In genomic region chr8:125090889-125091740, GRCm38 (mm10) we compare ENCODE assay signal across 8 mouse cellular contexts. TPM values are rescaled to one million over a fixed set of nuclear protein-coding genes. Genes with fewer than 3 reads are reported as not detected.
DNase-seq lines count a peak whose midpoint lies in the region; ATAC-seq and TF ChIP-seq lines count a peak whose summit lies in the region.

No protein-coding gene starts in this region.

- H3K27ac ChIP-seq in forebrain, embryonic 13.5 days, result no peak overlapping the region
- no peak overlapping the region for H3K27ac ChIP-seq in forebrain, embryonic 12.5 days
- no peak overlapping the region for H3K27ac ChIP-seq in heart, embryonic 13.5 days (replicated peaks)
- no peak overlapping the region for H3K27ac ChIP-seq in liver, postnatal 0 days (ENCODE audit: low read depth)

- no peak for TF ChIP-seq EP300 in liver, postnatal 0 days (IDR thresholded peaks at IDR 0.05; ENCODE audit: low read depth)

- peak; percentile 53 for DNase-seq in brain, adult 2 months (ENCODE audit: low read depth, low spot score)
- peak; percentile 78 to 82 for DNase-seq in kidney, postnatal 36 days
- DNase-seq in liver, postnatal 0 days, result no peak
- DNase-seq in thymus, postnatal 10 days (ENCODE audit: low spot score in 2 of 2), result no peak

- no peaks in the 10 kb centered on the region for H3K27me3 ChIP-seq in forebrain, embryonic 13.5 days
- no peaks in the 10 kb centered on the region for H3K27me3 ChIP-seq in forebrain, embryonic 12.5 days
- H3K27me3 ChIP-seq in heart, embryonic 13.5 days (replicated peaks), result no peaks in the 10 kb centered on the region
- no peaks in the 10 kb centered on the region for H3K27me3 ChIP-seq in liver, postnatal 0 days (ENCODE audit: insufficient read depth, low read length)

- no peak overlapping the region for H3K9ac ChIP-seq in forebrain, embryonic 13.5 days
- H3K9ac ChIP-seq in forebrain, embryonic 12.5 days, result no peak overlapping the region
- H3K9ac ChIP-seq in heart, embryonic 13.5 days, result 0 out of 2 replicates have a peak overlapping the region, but pooled peaks have one; percentile 0
- H3K9ac ChIP-seq in liver, postnatal 0 days (replicated peaks), result no peak overlapping the region

- no peak for TF ChIP-seq CTCF in liver, postnatal 0 days (IDR thresholded peaks at IDR 0.05; ENCODE audit: low read depth)

- no peak overlapping the region for H3K4me2 ChIP-seq in forebrain, embryonic 13.5 days
- H3K4me2 ChIP-seq in forebrain, embryonic 12.5 days, result no peak overlapping the region
- H3K4me2 ChIP-seq in heart, embryonic 13.5 days, result peak overlapping the region; percentile 22
- H3K4me2 ChIP-seq in liver, postnatal 0 days (ENCODE audit: low read depth, low read length), result no peak overlapping the region

- 69% methylated on average over 21 of the region's 21 CpGs for WGBS in forebrain, embryonic 13.5 days
- 74% methylated on average over 21 of the region's 21 CpGs for WGBS in forebrain, embryonic 12.5 days
- WGBS in heart, embryonic 13.5 days, result 51% methylated on average over 21 of the region's 21 CpGs
- 66% methylated on average over 21 of the region's 21 CpGs for WGBS in liver, postnatal 0 days (ENCODE audit: insufficient replicate concordance)

- peak; percentile 78; the same call in 1 of the 2 replicates for ATAC-seq in forebrain, embryonic 13.5 days
- ATAC-seq in forebrain, embryonic 12.5 days (ENCODE audit: low FRiP score), result no peak
- ATAC-seq in heart, embryonic 13.5 days (ENCODE audit: extremely low read depth, insufficient number of reproducible peaks, low FRiP score, low TSS enrichment), result no peak; the same call in 1 of the 2 replicates
- ATAC-seq in megakaryocyte progenitor cell, adult 5-6 weeks (replicated peaks; ENCODE audit: poor library complexity), result 0 out of 2 replicates have a peak, but pooled peaks have one; percentile 31
- no peak for ATAC-seq in liver, postnatal 0 days

- no peaks in the 10 kb centered on the region for H3K9me3 ChIP-seq in forebrain, embryonic 13.5 days (replicated peaks)
- no peaks in the 10 kb centered on the region for H3K9me3 ChIP-seq in forebrain, embryonic 12.5 days
- no peaks in the 10 kb centered on the region for H3K9me3 ChIP-seq in heart, embryonic 13.5 days
- H3K9me3 ChIP-seq in liver, postnatal 0 days (ENCODE audit: low read length), result no peaks in the 10 kb centered on the region

- 0 out of 2 replicates have a peak, but pooled peaks cover 5% of the 10 kb centered on the region for H3K4me1 ChIP-seq in forebrain, embryonic 13.5 days
- no peaks in the 10 kb centered on the region; the same call in 1 of the 2 replicates for H3K4me1 ChIP-seq in forebrain, embryonic 12.5 days
- peaks cover 22% of the 10 kb centered on the region for H3K4me1 ChIP-seq in heart, embryonic 13.5 days
- H3K4me1 ChIP-seq in liver, postnatal 0 days (ENCODE audit: insufficient read depth), result no peaks in the 10 kb centered on the region

- H3K36me3 ChIP-seq in forebrain, embryonic 13.5 days (ENCODE audit: poor library complexity, severe bottlenecking), result no peaks in the 10 kb centered on the region
- H3K36me3 ChIP-seq in forebrain, embryonic 12.5 days (replicated peaks), result no peaks in the 10 kb centered on the region
- H3K36me3 ChIP-seq in heart, embryonic 13.5 days, result peaks cover 6% of the 10 kb centered on the region; the same call in 1 of the 2 replicates
- H3K36me3 ChIP-seq in liver, postnatal 0 days (replicated peaks; ENCODE audit: insufficient read depth, low read length), result no peaks in the 10 kb centered on the region

- H3K4me3 ChIP-seq in forebrain, embryonic 13.5 days, result no peak overlapping the region
- no peak overlapping the region for H3K4me3 ChIP-seq in forebrain, embryonic 12.5 days (replicated peaks)
- no peak overlapping the region for H3K4me3 ChIP-seq in heart, embryonic 13.5 days
- no peak overlapping the region for H3K4me3 ChIP-seq in liver, postnatal 0 days (ENCODE audit: low read depth, low read length)

RNA-seq across cellular contexts. Expression of gene Disc1, which starts 37.1 kb away (rescaled TPM):
- 0.78 and 0.80 TPM in 2 replicates for polyA plus RNA-seq in forebrain, embryonic 13.5 days (2015; fragmentation: Nextera tagmentation; extraction: Ambion mirVana)
- 0.63 and 2.3 TPM in 2 replicates for polyA plus RNA-seq in forebrain, embryonic 12.5 days (2016; fragmentation: Nextera tagmentation; extraction: Ambion mirVana)
- polyA plus RNA-seq in heart, embryonic 13.5 days (2015; fragmentation: Nextera tagmentation; extraction: Ambion mirVana), result 2.2 and 2.4 TPM in 2 replicates
- 1.0 and 1.2 TPM in 2 replicates for total RNA-seq in megakaryocyte progenitor cell, adult 5-6 weeks (2015)
- 1.1 and 1.4 TPM in 2 replicates for total RNA-seq in megakaryocyte progenitor cell, adult 5-6 weeks (2017)
- polyA plus RNA-seq in liver, postnatal 0 days (2015; fragmentation: Nextera tagmentation; extraction: Ambion mirVana), result 0.19 and 0.22 TPM in 2 replicates

Comparison
In these comparisons a context has a peak if more than half of its experiments do, and no peak if none do; other contexts are left out.
1. ATAC-seq: peak in forebrain, embryonic 13.5 days (single experiment) and megakaryocyte progenitor cell, adult 5-6 weeks (single experiment); none in forebrain, embryonic 12.5 days (single experiment), heart, embryonic 13.5 days (single experiment) and liver, postnatal 0 days (single experiment).
2. DNase-seq: peak in brain, adult 2 months (single experiment) and kidney, postnatal 36 days (2 of 2); none in liver, postnatal 0 days (single experiment) and thymus, postnatal 10 days (0 of 2).